ENCODE assay signal across 22 mouse cellular contexts in genomic region chr8:30233266-30233665, GRCm38 (mm10).
"Had no signal": no experiment of that assay in that cellular context is flagged by ENCODE, and none has a peak within 500 bp of the region (broad histone marks: within the 10 kb centered on the region; RNA-seq: fewer than 3 reads in every experiment).

No protein-coding gene starts in this region.

- ATAC-seq: liver, embryonic 12.5 days; midbrain, embryonic 13.5 days; midbrain, embryonic 16.5 days had no signal

- H3K4me3 ChIP-seq: layer of hippocampus, adult 2 months; limb, embryonic 10.5 days; limb, embryonic 13.5 days; liver, embryonic 12.5 days; liver, embryonic 15.5 days; lung, embryonic 15.5 days; megakaryocyte, embryonic 14.5 days; midbrain, embryonic 10.5 days; midbrain, embryonic 13.5 days had no signal

- H3K27me3 ChIP-seq: limb, embryonic 13.5 days; liver, embryonic 12.5 days; liver, embryonic 15.5 days; lung, embryonic 15.5 days; megakaryocyte, embryonic 14.5 days; midbrain, embryonic 13.5 days had no signal

- H3K27ac ChIP-seq: layer of hippocampus, adult 2 months; limb, embryonic 10.5 days; limb, embryonic 13.5 days; liver, embryonic 12.5 days; liver, embryonic 15.5 days; lung, embryonic 15.5 days; midbrain, embryonic 10.5 days; midbrain, embryonic 13.5 days; stomach, postnatal 0 days had no signal

- DNase-seq: kidney, adult 9 months; kidney, postnatal 14 days; kidney, postnatal 4 days; liver; lung, adult 18-20 months; lung, postnatal 10 days; lung, postnatal 36 days; right cerebral cortex, postnatal 4 days; thymus, adult 2 months; thymus, postnatal 14 days; thymus, postnatal 4 days had no signal

- H3K4me2 ChIP-seq: limb, embryonic 13.5 days; liver, embryonic 12.5 days; liver, embryonic 15.5 days; lung, embryonic 15.5 days; midbrain, embryonic 13.5 days had no signal

- H3K9me3 ChIP-seq: limb, embryonic 10.5 days; limb, embryonic 13.5 days; liver, embryonic 12.5 days; liver, embryonic 15.5 days; lung, embryonic 15.5 days; megakaryocyte, embryonic 14.5 days; midbrain, embryonic 10.5 days; midbrain, embryonic 13.5 days had no signal

- H3K9ac ChIP-seq: limb, embryonic 13.5 days; liver, embryonic 12.5 days; liver, embryonic 15.5 days; lung, embryonic 15.5 days; midbrain, embryonic 13.5 days had no signal

- H3K4me1 ChIP-seq: limb, embryonic 10.5 days; limb, embryonic 13.5 days; liver, embryonic 12.5 days; liver, embryonic 15.5 days; lung, embryonic 15.5 days; megakaryocyte, embryonic 14.5 days; midbrain, embryonic 10.5 days; midbrain, embryonic 13.5 days had no signal

- H3K36me3 ChIP-seq: limb, embryonic 10.5 days; limb, embryonic 13.5 days; liver, embryonic 12.5 days; liver, embryonic 15.5 days; lung, embryonic 15.5 days; midbrain, embryonic 10.5 days; midbrain, embryonic 13.5 days had no signal
